Mouse (Mus musculus) midbrain, postnatal 0 days (tissue): ENCODE measurements at regions not wholly inside any gene's neighbourhood (a gene's known extent, or its start where the extent isn't known, plus 50 kb on each side); places are given as distances from the start of the nearest gene placed in this dataset.

Experiments used
- ATAC-seq: fragments of 200-750 bp; cut with Nextera tagmentation; 2 replicates; pipeline ENCODE4 v1.8.0; 2017; ENCODE audit warnings: moderate number of reproducible peaks, mild to moderate bottlenecking, moderate TSS enrichment, moderate library complexity; ENCODE audit not compliant: low FRiP score
- DNase-seq: peaks from one replicate; pipeline ENCODE4 v3.0.0-alpha.2; 2015; ENCODE audit warnings: low spot score
- H3K27ac ChIP-seq: fragments of 300-500 bp; sonication (generic); 2 replicates; pipeline ENCODE4 v1.5.1; 2014; ENCODE audit warnings: low read depth, mild to moderate bottlenecking, low read length, mixed read lengths
- H3K27me3 ChIP-seq: fragments of 300-500 bp; sonication (generic); 2 replicates; pipeline ENCODE4 v1.6.1; 2014; ENCODE audit warnings: low read length, control low read depth, mixed read lengths; ENCODE audit not compliant: insufficient read depth
- H3K36me3 ChIP-seq: fragments of 300-500 bp; sonication (generic); 2 replicates; pipeline ENCODE4 v1.6.1; 2014; ENCODE audit warnings: low read length, control low read depth, mixed read lengths; ENCODE audit not compliant: insufficient read depth
- H3K4me1 ChIP-seq: fragments of 300-500 bp; sonication (generic); 2 replicates; pipeline ENCODE4 v1.6.1; 2014; ENCODE audit warnings: mild to moderate bottlenecking, control low read depth, antibody characterized with exemption, low read length, mixed read lengths; ENCODE audit not compliant: insufficient read depth
- H3K4me2 ChIP-seq: fragments of 300-500 bp; sonication (generic); 2 replicates; pipeline ENCODE4 v1.6.1; 2014; ENCODE audit warnings: low read depth, mild to moderate bottlenecking, low read length, mixed read lengths; ENCODE audit not compliant: poor library complexity, severe bottlenecking
- H3K4me3 ChIP-seq: fragments of 300-500 bp; sonication (generic); 2 replicates; pipeline ENCODE4 v1.5.1; 2014; ENCODE audit warnings: low read depth, mild to moderate bottlenecking, low read length, moderate library complexity
- H3K9ac ChIP-seq: fragments of 300-500 bp; sonication (generic); replicated peaks from 2 replicates; pipeline ENCODE4 v1.6.1; 2014; ENCODE audit warnings: mild to moderate bottlenecking, low read length, moderate library complexity, mixed read lengths; ENCODE audit not compliant: poor library complexity, severe bottlenecking
- H3K9me3 ChIP-seq: fragments of 300-500 bp; sonication (generic); 2 replicates; pipeline ENCODE4 v1.6.1; 2016; ENCODE audit warnings: low read length, control low read depth
- CTCF ChIP-seq: IDR thresholded peaks from 2 replicates; pipeline ENCODE4 v1.5.1; 2016; ENCODE audit warnings: antibody characterized with exemption, mild to moderate bottlenecking
- WGBS: fragments of 180-500 bp; shearing (Covaris S2); extraction: QIAGEN DNeasy Blood & Tissue Kit; methylation state at CpG from one replicate; pipeline ENCODE4 v1.1.7; 2014; 5-methylcytosine and 5-hydroxymethylcytosine counted together

DNA sequence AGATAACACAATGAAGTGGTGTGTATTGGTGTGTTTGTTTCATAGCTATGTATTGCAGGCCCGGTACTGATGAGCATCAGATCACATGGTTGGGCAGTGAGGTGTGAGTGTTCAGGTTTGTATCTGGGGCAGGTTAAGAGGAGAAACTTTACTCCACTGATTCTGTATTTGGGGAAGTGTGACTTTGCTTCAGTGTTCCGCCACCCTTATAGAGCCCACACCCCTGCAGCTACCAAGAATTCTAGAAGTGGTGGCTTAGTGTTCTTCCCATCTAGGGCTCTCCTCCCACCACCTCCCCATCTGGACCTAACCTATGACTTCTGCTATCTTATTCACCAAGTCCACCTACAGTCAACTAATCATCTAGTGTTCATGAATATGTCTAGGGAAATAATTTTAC, 160.4 kb upstream of the Zeb2 start:
- TF ChIP-seq CTCF: no peak
- ATAC-seq: no peak
- Histone ChIP-seq H3K9ac (no peak overlapping the region), H3K27me3 (no peaks in the 10 kb centered on the region), H3K4me1 (no peaks in the 10 kb centered on the region), H3K4me3 (no peak overlapping the region), H3K36me3 (no peaks in the 10 kb centered on the region), H3K27ac (no peak overlapping the region), H3K9me3 (no peaks in the 10 kb centered on the region), H3K4me2 (no peak overlapping the region)
- DNase-seq: no peak
- WGBS: 98% methylated on average over 2 of the region's 2 CpGs

DNA sequence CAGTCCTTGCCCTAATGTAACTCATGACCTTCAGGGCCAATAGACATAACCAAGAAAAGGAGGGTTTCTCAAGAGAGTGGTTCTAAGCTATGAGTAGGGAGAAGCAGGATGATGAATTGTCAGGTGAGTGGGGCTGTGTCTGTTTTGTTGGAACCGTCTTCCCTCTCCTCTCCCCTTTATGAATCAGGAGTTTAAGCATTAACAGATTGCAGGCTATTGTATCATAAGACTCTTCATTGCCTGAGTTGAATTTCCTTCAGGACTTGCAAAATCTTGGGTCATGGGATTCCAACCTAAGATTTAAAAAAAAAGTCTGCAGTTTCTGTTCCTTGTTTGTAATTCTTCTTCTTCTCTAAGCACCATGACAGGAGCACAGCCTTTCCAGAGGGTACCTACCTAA, 159.5 kb upstream of the Zeb2 start:
- Histone ChIP-seq H3K4me1 (no peaks in the 10 kb centered on the region), H3K4me3 (no peak overlapping the region), H3K36me3 (no peaks in the 10 kb centered on the region), H3K27ac (no peak overlapping the region), H3K9ac (no peak overlapping the region), H3K9me3 (no peaks in the 10 kb centered on the region), H3K27me3 (no peaks in the 10 kb centered on the region), H3K4me2 (no peak overlapping the region)
- 94% methylated on average over 1 of the region's 1 CpGs for WGBS
- DNase-seq (no peak), ATAC-seq (no peak)
- no peak for TF ChIP-seq CTCF

DNA sequence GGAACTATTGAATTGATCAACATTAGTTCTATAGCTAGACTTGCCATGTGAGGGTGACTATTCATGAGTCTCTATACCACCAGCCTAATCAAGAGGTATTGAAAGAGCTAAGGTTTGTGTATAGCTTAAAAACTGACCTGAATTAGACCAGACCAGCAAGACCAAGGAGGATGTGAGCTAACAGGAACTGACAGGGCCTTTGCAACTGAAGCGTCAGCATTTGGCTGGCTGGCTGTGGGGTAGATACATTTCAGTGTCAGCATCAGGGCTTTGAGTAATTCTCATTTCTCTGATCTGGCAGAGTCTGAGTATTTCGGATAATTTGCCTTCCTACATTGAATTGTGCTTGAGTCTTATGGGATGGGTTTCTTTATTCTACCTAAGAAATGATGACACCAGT, 152.8 kb upstream of the Zeb2 start:
- WGBS: 76% methylated on average over 2 of the region's 2 CpGs
- TF ChIP-seq CTCF: no peak
- Histone ChIP-seq H3K9ac (no peak overlapping the region), H3K27me3 (no peaks in the 10 kb centered on the region), H3K4me1 (no peaks in the 10 kb centered on the region), H3K27ac (no peak overlapping the region), H3K4me3 (no peak overlapping the region), H3K9me3 (no peaks in the 10 kb centered on the region), H3K36me3 (no peaks in the 10 kb centered on the region), H3K4me2 (no peak overlapping the region)
- ATAC-seq: no peak
- DNase-seq: no peak

- no peak for DNase-seq
- WGBS: 33% methylated on average over 2 of the region's 2 CpGs
- Histone ChIP-seq H3K4me1 (no peaks in the 10 kb centered on the region), H3K36me3 (no peaks in the 10 kb centered on the region), H3K27me3 (no peaks in the 10 kb centered on the region), H3K9me3 (no peaks in the 10 kb centered on the region), H3K9ac (no peak overlapping the region), H3K4me3 (no peak overlapping the region), H3K27ac (no peak overlapping the region), H3K4me2 (no peak overlapping the region)
- ATAC-seq: no peak
- TF ChIP-seq CTCF: no peak
These were observed 148.6 kb upstream of the Zeb2 start for GRCm38 (mm10) chr2:45265819-45266218.

DNA sequence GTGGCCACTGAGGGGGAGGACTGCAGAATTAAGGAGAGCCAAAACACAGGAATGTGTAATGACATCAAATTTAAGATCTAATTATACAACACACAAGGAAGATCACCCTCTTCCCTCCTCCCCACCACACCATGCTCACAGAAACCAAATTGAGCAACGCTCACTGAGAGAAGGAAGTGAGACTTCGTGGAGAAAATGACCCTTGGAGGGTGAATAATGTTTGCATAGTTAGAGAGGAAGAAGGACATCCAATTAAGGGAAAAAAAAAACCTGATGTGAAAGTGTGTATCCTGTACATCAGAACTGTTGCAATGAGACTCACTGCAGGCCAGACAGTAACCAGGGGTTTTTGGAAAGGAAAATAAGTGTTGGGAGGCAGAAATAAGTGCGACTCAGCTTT, 144.8 kb upstream of the Zeb2 start:
- Histone ChIP-seq H3K4me2 (no peak overlapping the region), H3K9ac (no peak overlapping the region), H3K4me3 (no peak overlapping the region), H3K9me3 (no peaks in the 10 kb centered on the region), H3K27me3 (no peaks in the 10 kb centered on the region), H3K27ac (no peak overlapping the region), H3K36me3 (no peaks in the 10 kb centered on the region), H3K4me1 (no peaks in the 10 kb centered on the region)
- DNase-seq (no peak), ATAC-seq (no peak)
- 85% methylated on average over 3 of the region's 3 CpGs for WGBS
- TF ChIP-seq CTCF: no peak

GRCm38 (mm10) chr2:45258897-45259296, 141.7 kb upstream of the Zeb2 start:
- Histone ChIP-seq H3K9ac (no peak overlapping the region), H3K27ac (no peak overlapping the region), H3K4me2 (no peak overlapping the region), H3K27me3 (no peaks in the 10 kb centered on the region), H3K36me3 (no peaks in the 10 kb centered on the region), H3K9me3 (no peaks in the 10 kb centered on the region), H3K4me3 (no peak overlapping the region), H3K4me1 (no peaks in the 10 kb centered on the region)
- TF ChIP-seq CTCF: no peak
- no peak for DNase-seq
- WGBS: 79% methylated on average over 3 of the region's 3 CpGs
- no peak for ATAC-seq

DNA sequence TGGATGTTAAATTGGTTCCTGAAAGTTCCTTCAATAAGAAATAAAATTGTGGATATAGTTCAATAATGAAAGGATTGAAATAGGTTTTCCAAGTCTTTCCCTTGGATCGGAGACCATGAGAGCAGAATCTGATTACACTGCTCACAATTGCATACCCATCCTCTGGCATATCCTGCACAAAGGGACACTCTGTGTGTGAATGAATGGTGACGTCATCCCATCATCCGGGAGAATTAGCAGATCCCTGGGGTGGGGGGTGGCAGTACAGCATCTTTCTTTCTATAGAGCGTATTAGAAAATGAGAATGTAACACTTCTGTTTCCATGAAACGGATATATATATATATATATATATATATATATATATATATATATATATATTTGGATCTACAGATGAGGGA, 139.2 kb upstream of the Zeb2 start:
- ATAC-seq: no peak
- WGBS: 56% methylated on average over 5 of the region's 5 CpGs

More for the DNA sequence above, 139.2 kb upstream of the Zeb2 start:
- Histone ChIP-seq H3K36me3 (no peaks in the 10 kb centered on the region), H3K27me3 (no peaks in the 10 kb centered on the region), H3K27ac (no peak overlapping the region), H3K4me1 (no peaks in the 10 kb centered on the region), H3K4me2 (no peak overlapping the region), H3K9me3 (no peaks in the 10 kb centered on the region), H3K4me3 (no peak overlapping the region), H3K9ac (no peak overlapping the region)
- DNase-seq: peak; percentile 17
- TF ChIP-seq CTCF: no peak
